Mouse (Mus musculus): Measurements from ENCODE around the gene Ranbp9.

Gene Ranbp9

DNA sequence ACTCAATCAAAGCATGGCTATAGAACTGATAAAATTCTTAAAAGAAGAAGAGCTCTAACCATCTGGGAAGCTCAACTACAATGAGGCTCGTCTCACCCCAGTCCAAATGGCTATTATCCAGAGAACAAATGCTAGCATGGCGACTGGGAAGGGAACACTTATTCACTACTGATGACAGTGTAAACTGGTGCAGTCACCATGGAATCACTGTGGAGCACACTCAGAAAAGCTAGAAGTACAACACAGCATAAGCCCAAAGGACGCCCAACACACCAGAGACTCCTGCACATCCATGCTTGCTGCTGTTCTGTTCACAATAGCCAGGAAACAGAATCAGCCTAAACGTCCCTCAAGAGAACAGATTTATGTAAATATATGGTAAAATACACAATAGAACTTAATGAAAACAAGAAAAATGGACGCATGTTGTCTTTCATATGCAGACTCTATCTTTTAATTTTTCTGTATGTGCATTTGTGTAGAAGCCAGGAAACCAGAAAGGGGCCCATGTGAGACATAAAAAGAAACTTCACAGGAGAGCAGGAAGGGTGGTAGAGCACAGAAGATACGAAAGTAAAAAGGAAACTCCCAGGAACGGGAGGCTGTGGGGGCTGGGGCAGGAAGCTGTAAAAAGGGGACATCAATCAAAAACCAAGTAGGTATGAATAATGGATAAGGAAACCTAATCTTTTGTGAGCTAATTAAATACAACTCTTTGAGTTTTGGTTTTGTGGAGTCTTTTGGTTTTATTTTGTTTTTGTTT lies 28.1 kb downstream of the Ranbp9 start:
- no peak for DNase-seq (ENCODE audit: extremely low spot score, low read depth, low spot score)

DNA sequence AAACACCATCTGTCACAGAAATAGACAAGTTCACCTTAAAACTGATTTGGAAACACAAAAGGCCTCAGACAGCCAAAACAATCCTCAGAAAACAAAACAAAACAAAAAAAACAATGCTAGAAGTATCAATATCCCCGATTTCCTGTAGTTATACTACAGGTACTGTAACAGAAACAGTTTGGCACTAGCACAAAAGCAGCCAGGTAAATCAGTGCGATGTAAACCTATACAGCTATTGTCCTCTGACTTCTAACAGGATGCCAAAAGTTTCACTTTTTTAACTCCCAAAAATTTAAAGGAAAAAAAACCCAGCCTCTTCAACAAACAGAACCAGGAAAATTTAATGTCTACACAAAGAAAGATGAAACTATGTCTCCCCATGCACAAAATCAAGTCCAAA lies 28.9 kb downstream of the Ranbp9 start:
- DNase-seq (ENCODE audit: extremely low spot score, low read depth, low spot score): no peak

DNA sequence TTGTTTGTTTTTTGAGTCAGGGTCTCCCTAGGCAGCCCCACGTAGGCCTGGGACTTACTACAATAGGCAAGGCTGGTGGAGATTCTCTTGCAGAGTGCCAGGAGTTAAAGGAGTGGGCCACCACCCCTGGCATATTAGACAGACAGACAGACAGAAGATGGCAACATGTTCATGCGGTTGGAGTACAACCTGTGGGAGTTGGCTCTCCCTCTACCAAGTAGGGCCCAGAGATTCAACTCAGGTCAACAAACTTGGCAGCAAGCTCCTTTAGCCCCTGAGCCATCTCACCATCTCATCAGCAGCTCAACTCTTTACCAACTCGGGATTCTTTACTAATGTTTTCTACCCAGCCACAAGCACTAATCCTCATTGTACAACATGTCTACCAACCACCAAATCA lies 30.4 kb downstream of the Ranbp9 start:
- DNase-seq (ENCODE audit: extremely low spot score, low read depth, low spot score): no peak

DNA sequence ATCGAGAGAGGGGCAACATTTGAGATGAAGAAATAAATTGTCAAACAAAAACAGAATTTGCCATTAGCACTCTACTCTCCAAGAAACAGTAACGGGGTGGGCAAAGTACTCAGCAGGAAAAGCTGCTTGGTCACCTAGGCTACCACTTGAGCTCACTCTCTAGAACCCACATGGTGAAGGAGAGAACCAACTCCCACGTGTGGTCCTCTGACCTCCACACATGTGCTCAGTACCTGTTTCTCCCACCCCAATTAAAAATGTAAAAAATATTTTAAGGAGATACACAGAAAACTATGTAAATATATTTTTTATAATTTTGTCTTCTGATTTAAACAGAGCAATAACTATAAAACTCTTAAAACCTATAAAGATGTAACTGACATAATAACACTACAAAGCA lies 33.4 kb downstream of the Ranbp9 start:
- no peak for DNase-seq (ENCODE audit: extremely low spot score, low read depth, low spot score)

DNA sequence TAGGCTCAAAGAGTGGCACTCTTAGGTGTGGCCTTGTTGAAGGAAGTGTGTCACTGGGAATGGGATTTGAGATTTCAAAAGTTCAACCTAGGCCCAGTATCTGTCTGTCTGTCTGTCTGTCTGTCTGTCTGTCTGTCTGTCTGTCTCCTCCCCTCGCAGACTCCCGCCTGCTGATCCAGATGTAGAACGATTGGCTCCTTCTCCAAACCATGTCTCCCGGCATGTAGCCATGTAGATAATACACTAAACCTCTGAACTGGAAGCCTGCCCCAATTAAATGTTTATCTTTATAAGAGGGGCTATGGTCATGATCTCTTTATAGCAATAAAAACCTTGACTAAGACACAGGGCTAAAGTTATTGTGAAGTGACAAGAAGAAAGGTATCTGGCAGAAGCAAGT lies 35.3 kb downstream of the Ranbp9 start:
- no peak for DNase-seq (ENCODE audit: extremely low spot score, low read depth, low spot score)

DNA sequence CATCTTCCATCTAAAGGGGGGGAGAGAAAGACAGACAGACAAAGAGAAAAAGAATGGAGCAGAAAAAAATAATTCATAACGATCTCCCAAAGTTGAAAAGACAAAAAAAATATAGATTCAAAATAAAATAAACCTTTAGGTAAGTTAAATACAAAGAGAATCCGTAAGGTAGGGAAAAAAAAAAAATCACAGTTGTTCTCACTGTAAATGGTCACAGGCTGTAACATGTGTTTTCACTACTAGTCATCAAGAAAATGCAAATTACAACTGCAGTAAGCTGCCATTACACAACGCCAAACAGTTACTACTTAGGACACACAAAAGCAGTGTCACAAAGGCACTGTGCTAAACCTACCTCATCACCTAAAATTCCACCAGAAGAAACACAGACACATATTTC lies 36.4 kb downstream of the Ranbp9 start:
- DNase-seq (ENCODE audit: extremely low spot score, low read depth, low spot score): no peak

DNA sequence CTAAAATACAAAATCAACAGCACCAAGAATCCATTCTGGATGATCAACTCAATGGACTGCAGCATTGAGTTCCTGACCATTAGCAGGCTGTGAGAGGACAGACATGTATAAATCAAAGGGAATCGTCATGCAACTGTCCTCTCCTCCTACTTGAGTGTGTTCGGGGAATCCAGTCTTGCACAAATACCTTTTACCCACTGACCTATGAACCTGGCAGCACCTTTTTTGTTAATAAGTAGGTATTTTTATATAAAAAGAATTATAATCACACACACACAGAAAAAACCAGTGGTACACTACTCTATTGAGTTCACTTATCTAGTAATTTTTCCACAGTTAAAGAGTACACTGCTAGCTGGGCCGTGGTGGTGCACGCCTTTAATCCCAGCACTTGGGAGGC lies 37.4 kb downstream of the Ranbp9 start:
- no peak for DNase-seq (ENCODE audit: extremely low spot score, low read depth, low spot score)

DNA sequence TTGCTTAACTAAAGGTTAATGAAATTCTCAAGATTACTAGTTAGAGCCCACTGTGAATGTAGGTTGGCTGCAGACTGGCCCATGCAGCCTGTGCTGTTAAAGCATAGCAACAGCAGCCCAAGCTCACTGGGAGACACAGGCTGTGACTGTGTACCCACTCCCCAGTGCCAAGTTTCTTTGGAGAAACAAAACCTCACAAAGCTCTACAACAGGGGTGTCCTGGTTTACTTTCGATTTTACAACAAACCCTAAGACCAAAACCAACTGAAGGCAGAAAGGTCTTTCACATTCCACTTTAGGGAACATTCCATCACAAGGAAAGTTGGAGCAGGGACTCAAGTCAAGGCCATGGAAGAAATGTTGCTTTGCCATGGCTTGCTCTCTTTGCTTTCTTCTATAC lies 38.5 kb downstream of the Ranbp9 start:
- DNase-seq (ENCODE audit: extremely low spot score, low read depth, low spot score): no peak

DNA sequence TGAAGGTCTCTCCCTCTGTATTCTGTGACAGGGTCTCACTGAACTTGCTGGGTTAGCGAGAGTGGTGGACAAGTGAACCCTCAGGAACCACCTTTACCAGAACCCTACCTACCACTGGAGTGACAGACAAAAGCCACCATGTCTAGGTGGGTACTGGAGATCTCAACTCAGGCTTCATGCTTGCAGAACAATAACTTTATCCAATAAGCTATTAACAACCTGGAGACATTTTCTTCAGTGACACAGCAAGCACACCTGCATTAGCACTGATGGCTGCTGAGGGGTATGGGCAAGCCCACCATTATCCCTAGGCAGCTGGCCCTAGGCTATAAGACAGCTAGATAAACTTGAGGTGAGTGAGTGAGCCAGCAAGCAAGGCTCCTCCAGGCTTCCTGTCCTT lies 40.7 kb downstream of the Ranbp9 start:
- no peak for DNase-seq (ENCODE audit: extremely low spot score, low read depth, low spot score)

DNA sequence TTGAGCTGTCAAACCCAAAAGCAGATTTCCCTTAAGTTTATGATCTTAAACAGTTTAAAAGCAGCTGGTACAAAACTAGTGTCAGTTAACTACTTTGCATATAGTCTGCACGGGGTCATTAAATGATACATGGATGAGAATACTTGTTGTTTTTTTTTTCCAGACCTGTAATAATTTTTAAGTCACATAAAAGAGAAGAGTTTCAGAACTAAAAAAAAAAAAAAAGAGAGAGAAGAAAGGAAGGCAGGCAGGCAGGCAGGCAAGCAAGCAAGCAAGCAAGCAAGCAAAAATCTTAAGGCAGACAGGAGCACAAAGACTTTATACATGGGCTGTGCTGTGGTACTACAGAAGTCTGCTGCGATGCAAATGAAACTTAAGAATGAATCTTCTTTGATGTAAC lies 47.7 kb downstream of the Ranbp9 start:
- DNase-seq (ENCODE audit: extremely low spot score, low read depth, low spot score): no peak

DNA sequence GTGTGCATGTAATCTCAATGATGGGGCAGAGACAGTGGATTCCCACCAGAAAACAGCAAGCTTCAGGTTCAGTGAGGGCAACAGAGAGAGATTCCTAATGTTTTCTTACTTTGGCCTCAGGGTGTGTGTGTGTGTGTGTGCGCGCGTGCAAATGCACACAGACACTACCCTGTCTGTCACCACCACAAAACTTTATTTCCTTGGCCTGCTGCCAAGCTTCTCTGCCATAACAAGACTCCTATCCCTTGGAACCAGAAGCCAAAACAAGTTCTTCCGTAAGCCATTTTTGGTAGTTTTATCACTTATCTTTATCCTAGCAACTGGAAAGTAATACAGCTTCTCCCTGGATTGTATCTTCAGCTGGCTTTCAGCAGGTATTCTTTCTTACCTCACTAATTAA lies 52.6 kb downstream of the Ranbp9 start:
- no peak for DNase-seq (ENCODE audit: extremely low spot score, low read depth, low spot score)

DNA sequence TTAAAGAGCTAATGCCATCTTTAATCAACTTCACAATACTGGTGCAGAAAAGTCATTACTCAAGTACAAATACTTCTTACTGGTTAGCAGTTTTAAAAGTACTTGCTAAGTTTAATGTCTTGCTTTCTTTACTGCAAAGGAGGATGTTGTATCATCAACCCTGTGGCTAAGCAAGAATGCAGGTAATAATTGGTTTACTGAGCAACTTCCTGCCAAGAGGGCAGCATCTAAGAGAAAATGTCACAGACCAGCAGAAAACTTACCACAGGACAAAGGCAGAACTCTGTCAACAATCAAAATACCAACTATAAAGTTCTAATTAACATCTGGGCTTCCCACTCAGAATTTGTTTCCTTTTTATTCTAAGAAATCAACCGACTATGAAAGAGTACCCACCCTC lies 65.8 kb downstream of the Ranbp9 start:
- DNase-seq (ENCODE audit: extremely low spot score, low read depth, low spot score): no peak

DNA sequence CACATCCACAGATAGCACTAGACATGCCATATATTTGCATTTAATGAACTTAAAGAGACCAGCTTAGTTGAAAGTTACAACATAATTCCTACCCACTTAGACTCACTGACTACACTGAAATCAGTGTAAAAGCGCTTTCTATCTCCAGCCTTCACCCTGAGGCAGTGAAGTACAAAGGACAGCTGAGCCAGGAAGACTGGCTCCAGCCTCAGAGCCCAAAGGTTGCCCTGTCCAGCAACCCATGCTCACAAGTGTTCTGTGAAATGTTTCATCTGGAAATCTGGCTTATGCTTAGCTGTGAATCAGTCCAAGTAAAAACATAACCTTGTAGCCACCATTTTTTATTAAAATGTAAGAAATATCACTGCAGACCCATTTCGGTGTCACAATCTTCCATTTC lies 67.5 kb downstream of the Ranbp9 start:
- DNase-seq (ENCODE audit: extremely low spot score, low read depth, low spot score): no peak

DNA sequence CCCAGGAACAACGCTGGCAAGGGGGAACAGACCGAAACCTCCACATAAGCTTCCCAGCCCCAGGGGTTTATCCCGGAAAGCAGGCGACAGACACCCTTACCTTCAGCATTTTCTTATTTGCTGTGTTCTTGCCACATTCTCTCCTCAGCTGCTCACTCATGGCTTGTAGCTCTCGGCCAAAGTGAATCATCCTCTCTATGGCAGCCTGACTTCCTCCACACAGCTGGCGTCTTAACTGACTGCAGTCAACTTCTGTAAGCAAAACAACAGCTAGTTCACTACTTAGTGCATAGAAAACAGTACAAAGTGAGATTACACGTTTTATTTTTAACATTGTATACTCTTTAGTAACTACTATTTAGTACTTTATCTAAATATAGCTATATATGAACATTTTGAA lies 68.8 kb downstream of the Ranbp9 start:
- no peak for DNase-seq (ENCODE audit: extremely low spot score, low read depth, low spot score)

DNA sequence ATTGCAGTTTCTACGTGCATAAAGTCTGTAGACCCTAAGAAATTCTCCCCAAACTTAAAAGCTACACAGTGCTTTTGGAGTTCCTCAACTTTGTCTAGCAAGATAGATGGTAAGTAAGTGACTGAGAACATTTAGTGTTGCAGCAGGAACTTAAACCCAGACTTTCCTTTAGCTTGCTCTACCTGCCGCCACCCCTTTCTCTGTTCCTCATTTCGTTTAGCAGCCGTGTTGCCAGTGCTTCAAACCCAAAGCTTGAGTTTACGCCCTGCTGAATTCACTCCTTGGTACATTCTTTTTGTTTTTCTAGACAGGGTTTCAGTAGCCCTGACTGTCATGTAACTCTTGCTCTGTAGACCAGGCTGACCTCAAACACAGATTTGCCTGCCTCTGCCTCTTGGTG lies 81.5 kb downstream of the Ranbp9 start:
- DNase-seq (ENCODE audit: extremely low spot score, low read depth, low spot score): no peak

DNA sequence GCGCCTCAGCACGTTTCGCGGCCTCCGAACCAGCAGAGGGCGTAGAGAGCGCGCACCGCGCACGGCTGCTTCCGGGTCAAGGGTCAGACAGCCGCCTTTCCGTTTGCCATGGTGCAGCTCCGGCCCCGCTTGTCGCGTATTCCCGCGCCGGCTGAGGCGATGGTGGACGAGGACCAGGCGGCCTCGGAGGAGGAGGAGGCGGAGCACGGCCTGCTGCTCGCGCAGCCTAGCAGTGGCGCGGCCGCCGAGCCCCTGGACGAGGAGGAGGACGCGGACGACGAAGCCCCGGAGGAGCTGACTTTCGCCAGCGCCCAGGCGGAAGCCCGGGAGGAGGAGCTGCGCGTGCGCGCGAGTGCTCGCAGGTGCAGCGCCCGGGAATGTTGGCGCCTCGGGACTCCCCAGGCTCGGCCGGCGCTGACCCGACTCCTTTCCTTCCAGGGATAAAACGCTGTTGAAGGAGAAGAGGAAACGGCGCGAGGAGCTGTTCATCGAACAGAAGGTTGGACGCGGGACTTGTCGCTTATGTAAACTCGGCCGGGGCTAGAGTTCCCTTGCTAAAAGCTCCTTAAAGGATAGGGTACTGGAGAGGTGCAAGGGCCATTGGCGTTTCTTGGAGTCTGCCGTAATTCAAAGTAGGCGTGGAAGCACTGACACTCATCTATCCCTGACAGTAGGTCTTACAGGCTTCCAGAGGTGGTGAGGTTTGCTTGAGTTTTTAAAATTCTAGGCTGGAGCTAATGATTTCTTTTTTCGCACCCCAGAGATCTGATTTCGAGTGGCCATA lies 82.6 kb downstream of the Ranbp9 start, which contains the start of gene Nol7:
TSS of gene Nol7 (plus strand) at position 94 of the 784 bp plus-strand sequence.
- DNase-seq (ENCODE audit: extremely low spot score, low read depth, low spot score): peak; percentile 62

DNA sequence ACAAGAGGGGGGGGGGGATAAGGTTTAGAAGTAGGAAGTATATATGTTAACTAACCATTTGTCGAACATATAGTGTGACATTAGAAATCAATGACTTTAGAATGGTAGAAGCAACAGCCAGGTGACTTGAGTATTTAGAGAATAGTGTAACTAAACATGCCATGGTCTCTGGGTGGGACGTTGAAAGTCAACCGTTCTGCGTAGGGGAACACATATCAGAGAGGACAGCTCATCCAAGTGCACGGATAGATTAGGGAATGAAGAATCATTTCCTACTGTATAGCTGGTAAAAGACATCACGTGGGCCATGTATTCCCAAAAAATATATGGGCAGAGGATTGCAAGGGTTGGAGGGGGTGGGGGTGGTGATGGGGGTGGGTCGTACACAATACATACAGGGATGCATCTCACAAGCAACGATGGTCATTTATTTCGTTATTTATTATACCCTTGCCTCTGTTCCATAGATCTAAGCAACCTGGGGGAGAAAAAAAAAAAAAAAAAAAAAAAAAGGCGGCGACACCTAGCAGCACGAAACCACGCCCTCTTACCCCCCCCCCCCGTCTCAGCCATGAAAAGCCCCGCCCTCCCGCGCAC lies 83.3 kb downstream of the Ranbp9 start:
- DNase-seq (ENCODE audit: extremely low spot score, low read depth, low spot score): no peak

DNA sequence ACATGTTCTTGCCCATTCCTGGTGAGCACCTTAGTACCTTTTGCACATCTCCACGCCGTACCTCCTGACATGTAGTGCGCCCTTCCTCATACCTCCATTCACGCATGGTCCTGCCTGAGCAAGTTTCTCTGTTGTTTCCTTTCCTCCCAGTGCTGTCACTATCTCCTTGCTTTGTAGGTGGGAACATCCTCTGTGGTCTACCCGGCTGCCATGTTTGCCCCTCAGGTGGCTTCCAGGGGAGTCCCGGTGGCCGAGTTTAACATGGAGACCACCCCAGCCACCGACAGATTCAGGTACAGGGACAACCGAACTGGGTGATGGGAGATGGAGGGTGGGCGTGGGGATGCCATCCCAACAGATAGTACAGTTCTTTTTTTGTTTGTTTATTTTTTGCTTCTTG lies 95.8 kb downstream of the Ranbp9 start:
- DNase-seq (ENCODE audit: extremely low spot score, low read depth, low spot score): no peak

DNA sequence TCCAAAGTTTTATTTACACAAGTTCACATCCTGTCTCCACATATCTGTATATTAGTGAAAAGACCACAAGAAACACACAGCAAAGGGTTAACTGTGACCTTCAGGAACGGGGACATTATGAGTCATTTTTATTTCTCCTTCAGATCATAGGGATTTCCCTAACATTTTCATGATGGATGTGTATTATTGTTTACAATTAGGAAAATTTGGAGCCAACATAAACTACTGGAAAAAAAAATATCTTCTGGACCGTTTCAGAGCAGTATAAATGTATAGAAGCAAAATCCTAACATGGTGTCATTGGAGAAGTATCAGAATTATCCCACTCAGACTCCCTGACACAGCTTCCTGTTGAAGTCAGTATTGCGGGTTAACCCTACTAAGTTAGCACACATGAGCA lies 101.1 kb downstream of the Ranbp9 start:
- DNase-seq (ENCODE audit: extremely low spot score, low read depth, low spot score): no peak

DNA sequence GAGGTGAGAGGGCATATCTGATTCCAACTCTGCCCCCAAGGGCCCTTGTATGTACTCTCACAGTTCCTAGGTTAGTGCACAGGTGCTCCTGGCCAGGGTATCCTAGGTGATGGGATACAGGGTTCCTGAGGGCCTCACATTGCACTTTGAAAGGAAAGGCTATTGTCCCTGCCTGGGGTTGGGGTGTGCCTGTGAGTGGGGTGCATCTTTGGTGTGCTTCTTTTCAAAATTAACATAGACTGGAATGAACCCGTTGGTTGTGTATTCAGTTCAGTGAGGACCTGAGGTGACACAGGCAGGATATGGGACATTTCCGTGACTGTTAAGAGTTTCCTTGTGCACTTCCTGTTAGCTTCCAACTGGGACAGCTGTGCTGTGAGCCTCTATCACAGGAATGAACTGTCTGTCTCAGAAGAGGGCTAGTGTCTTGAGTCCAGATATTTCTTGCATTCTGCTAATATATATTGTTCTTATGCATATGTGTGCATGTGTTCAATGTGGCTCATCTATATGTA lies 106.1 kb downstream of the Ranbp9 start:
- no peak for DNase-seq (ENCODE audit: extremely low spot score, low read depth, low spot score)

DNA sequence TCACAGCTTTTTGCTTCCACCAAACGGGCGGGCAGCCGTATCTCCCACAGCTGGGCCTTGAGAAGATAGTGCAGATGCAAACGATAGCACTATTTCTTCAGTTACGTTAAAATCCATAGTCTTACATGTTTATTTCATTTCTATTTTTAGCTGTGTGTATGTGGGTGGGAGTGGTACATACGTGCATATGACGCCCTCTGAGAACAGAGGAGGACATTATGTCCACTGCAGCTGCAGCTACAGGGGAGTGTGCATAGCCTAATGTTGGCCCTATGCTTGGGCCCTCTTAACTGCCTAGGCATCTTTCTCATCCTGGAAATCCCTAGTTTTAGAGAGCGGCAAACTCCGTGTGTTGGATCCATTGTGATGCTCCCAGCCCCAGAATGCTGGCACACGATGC lies 106.9 kb downstream of the Ranbp9 start:
- no peak for DNase-seq (ENCODE audit: extremely low spot score, low read depth, low spot score)

DNA sequence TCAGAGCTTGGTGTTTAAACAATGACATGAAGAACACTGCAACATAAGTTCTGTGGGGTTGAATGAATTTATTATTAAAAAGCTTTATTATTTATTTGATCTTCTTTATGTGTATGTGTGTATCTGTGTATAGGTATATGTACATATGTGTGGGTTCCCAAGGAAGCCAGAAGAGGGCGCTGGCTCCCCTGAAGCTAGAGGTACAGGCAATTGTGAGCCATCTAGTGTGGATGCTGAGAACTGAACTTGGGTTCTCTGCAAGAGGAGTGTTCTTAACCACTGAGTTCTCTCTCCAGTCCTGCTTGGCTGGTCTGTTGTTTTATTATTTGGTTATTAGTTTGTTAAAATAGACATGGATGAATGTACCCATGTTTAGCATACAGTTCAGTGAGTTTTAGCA lies 108.2 kb downstream of the Ranbp9 start:
- DNase-seq (ENCODE audit: extremely low spot score, low read depth, low spot score): no peak
